Mouse (Mus musculus): ENCODE data around the gene Tuba1b. TPM values are rescaled to one million over a fixed set of nuclear protein-coding genes. Genes with fewer than 3 reads are reported as not detected.

Tuba1b gene
- total and polyA plus RNA-seq, 3 experiments, result 1,149 to 2,960 (median 2,851) TPM

- peak; percentile 81 for DNase-seq (ENCODE audit: extremely low read depth)
- H3K79me2 ChIP-seq (replicated peaks; ENCODE audit: control insufficient read depth, extremely low read depth, insufficient read depth, poor library complexity, severe bottlenecking), result no peaks in the 10 kb centered on the region
- in situ Hi-C loops (cut with MboI; ENCODE audit: low pct_ligation_motif_present, low pct_unique_long_range_greater_than_20kb, low sequenced_read_pairs), result no loop called here
- H3K9ac ChIP-seq (ENCODE audit: insufficient read depth, low read depth), result no peak overlapping the region
- H3K27ac ChIP-seq (ENCODE audit: insufficient read depth, low read depth), result no peak overlapping the region
- peaks cover 6% of the 10 kb centered on the region for H3K9me3 ChIP-seq (replicated peaks; ENCODE audit: low read length)
- H3K27me3 ChIP-seq (replicated peaks), result peaks cover 1% of the 10 kb centered on the region
- H3K4me3 ChIP-seq (replicated peaks in 1 of 3; ENCODE audit: low read depth in 2 of 3, low read length in 2 of 3, poor library complexity in 1 of 3), result no peak overlapping the region
- TF ChIP-seq MEF2A (IDR thresholded peaks at IDR 0.05; ENCODE audit: borderline replicate concordance, low read depth, low read length) (peak; percentile 40; the same call in 1 of the 2 replicates), EP300 (IDR thresholded peaks at IDR 0.05; ENCODE audit: low read length) (no peak), GABPA (IDR thresholded peaks at IDR 0.05; ENCODE audit: insufficient replicate concordance, low read depth, low read length) (no peak), ZMIZ1 (IDR thresholded peaks at IDR 0.05; ENCODE audit: low read depth, low read length) (no peak), JUN (IDR thresholded peaks at IDR 0.05; ENCODE audit: insufficient read depth, low read depth, low read length) (no peak), NELFE (IDR thresholded peaks at IDR 0.05; ENCODE audit: low read depth, low read length) (no peak), POLR2A (IDR thresholded peaks at IDR 0.05; ENCODE audit: low read depth, low read length) (no peak), CHD2 (IDR thresholded peaks at IDR 0.05; ENCODE audit: low read length) (no peak), TBP (conservative IDR thresholded peaks at IDR 0.05; ENCODE audit: low read depth, low read length) (no peak), ZC3H11A (IDR thresholded peaks at IDR 0.05; ENCODE audit: low read depth, low read length) (peak; percentile 39), MAFK (IDR thresholded peaks at IDR 0.05; ENCODE audit: insufficient replicate concordance, low read length) (no peak), MXI1 (IDR thresholded peaks at IDR 0.05; ENCODE audit: low read depth, low read length) (peak; percentile 65), MYC (IDR thresholded peaks at IDR 0.05; ENCODE audit: low read depth, low read length) (peak; percentile 99), ZKSCAN1 (IDR thresholded peaks at IDR 0.05; ENCODE audit: borderline replicate concordance, low read depth, low read length) (no peak), ETS1 (conservative IDR thresholded peaks at IDR 0.05; ENCODE audit: low read depth, low read length) (no peak), ZNF384 (IDR thresholded peaks at IDR 0.05; ENCODE audit: low read depth, low read length) (0 out of 2 replicates have a peak, but pooled peaks have one; percentile 20), CHD1 (IDR thresholded peaks at IDR 0.05; ENCODE audit: low read depth, low read length) (no peak), PAX5 (IDR thresholded peaks at IDR 0.05; ENCODE audit: low read length) (no peak), NRF1 (IDR thresholded peaks at IDR 0.05; ENCODE audit: low read depth, low read length) (no peak), E2F4 (IDR thresholded peaks at IDR 0.05; ENCODE audit: insufficient replicate concordance, low read depth, low read length) (no peak), TCF12 (IDR thresholded peaks at IDR 0.05; ENCODE audit: low read depth, low read length) (0 out of 2 replicates have a peak, but pooled peaks have one; percentile 8), UBTF (IDR thresholded peaks at IDR 0.05; ENCODE audit: low read depth, low read length) (no peak), BHLHE40 (IDR thresholded peaks at IDR 0.05; ENCODE audit: low read depth, low read length) (peak; percentile 20; the same call in 1 of the 2 replicates), MAX (IDR thresholded peaks at IDR 0.05; ENCODE audit: low read length) (peak; percentile 94), USF2 (conservative IDR thresholded peaks at IDR 0.05; ENCODE audit: low read depth, low read length) (no peak), HCFC1 (IDR thresholded peaks at IDR 0.05; ENCODE audit: low read depth, low read length) (no peak), RAD21 (IDR thresholded peaks at IDR 0.05; ENCODE audit: low read depth, low read length) (peak; percentile 87), KAT2A (IDR thresholded peaks at IDR 0.05; ENCODE audit: insufficient replicate concordance, low read length) (0 out of 2 replicates have a peak, but pooled peaks have one; percentile 23), SMC3 (IDR thresholded peaks at IDR 0.05; ENCODE audit: low read depth, low read length) (peak; percentile 93), ELF1 (IDR thresholded peaks at IDR 0.05; ENCODE audit: low read depth, low read length) (peak; percentile 27), CTCF (conservative IDR thresholded peaks at IDR 0.05 in 1 of 2, IDR thresholded peaks at IDR 0.05 in 1 of 2; ENCODE audit: low read depth in 2 of 2, low read length in 2 of 2) (peak; percentile 78 to 97), POLR2AphosphoS2 (IDR thresholded peaks at IDR 0.05; ENCODE audit: low read depth, low read length) (no peak), USF1 (IDR thresholded peaks at IDR 0.05; ENCODE audit: low read depth, low read length) (no peak), MAZ (IDR thresholded peaks at IDR 0.05; ENCODE audit: low read depth, low read length) (no peak), JUND (conservative IDR thresholded peaks at IDR 0.05; ENCODE audit: low read depth, low read length) (peak; percentile 18; the same call in 1 of the 2 replicates), IRF4 (IDR thresholded peaks at IDR 0.05; ENCODE audit: low read depth, low read length) (peak; percentile 6; the same call in 1 of the 2 replicates), RCOR1 (conservative IDR thresholded peaks at IDR 0.05; ENCODE audit: low read depth, low read length) (0 out of 2 replicates have a peak, but pooled peaks have one; percentile 40), SIN3A (IDR thresholded peaks at IDR 0.05; ENCODE audit: low read length) (0 out of 2 replicates have a peak, but pooled peaks have one; percentile 47)
- no peak overlapping the region for H3K4me2 ChIP-seq (ENCODE audit: insufficient read depth, low read depth, poor library complexity, severe bottlenecking)
- peaks cover 0 to 1% of the 10 kb centered on the region in 2 experiments for H3K36me3 ChIP-seq (replicated peaks in 1 of 2; ENCODE audit: control insufficient read depth in 1 of 2, insufficient read depth in 1 of 2, low read length in 1 of 2)
- H3K4me1 ChIP-seq (ENCODE audit: control insufficient read depth in 1 of 2, insufficient read depth in 2 of 2), result peaks cover 0 to 8% of the 10 kb centered on the region in 2 experiments; a peak in 2 of 4 replicates
- dilution Hi-C loops (cut with MboI; ENCODE audit: extremely low pct_ligation_motif_present, extremely low pct_unique_long_range_greater_than_20kb, low sequenced_read_pairs), result no loop called here
Observed at GRCm38 (mm10) chr15:98891907-98892606, 42.3 kb downstream of the Tuba1b start.

Data from CH12.LX (cell line).